Mouse (Mus musculus) kidney, embryonic 16.5 days (tissue): ENCODE measurements around the gene Mdga1. TPM values are rescaled to one million over a fixed set of nuclear protein-coding genes. Genes with fewer than 3 reads are reported as not detected.

Experiments
- ATAC-seq: fragments of 200-750 bp; cut with Nextera tagmentation; 2 replicates; pipeline ENCODE4 v1.8.0; 2017; ENCODE audit warnings: moderate TSS enrichment; ENCODE audit not compliant: low FRiP score, low TSS enrichment
- H3K27ac ChIP-seq: fragments of 300-500 bp; sonication (generic); 2 replicates; pipeline ENCODE4 v1.5.1; 2014; ENCODE audit warnings: low read length
- H3K27me3 ChIP-seq: fragments of 300-500 bp; sonication (generic); 2 replicates; pipeline ENCODE4 v1.6.1; 2014; ENCODE audit warnings: low read length, control low read depth, mixed read lengths; ENCODE audit not compliant: insufficient read depth
- H3K36me3 ChIP-seq: fragments of 300-500 bp; sonication (generic); 2 replicates; pipeline ENCODE4 v1.6.1; 2014; ENCODE audit warnings: low read length, control low read depth, mixed read lengths; ENCODE audit not compliant: insufficient read depth
- H3K4me1 ChIP-seq: fragments of 300-500 bp; sonication (generic); 2 replicates; pipeline ENCODE4 v1.6.1; 2014; ENCODE audit warnings: low read length, control low read depth, mixed read lengths; ENCODE audit not compliant: insufficient read depth
- H3K4me2 ChIP-seq: fragments of 300-500 bp; sonication (generic); replicated peaks from 2 replicates; pipeline ENCODE4 v1.6.1; 2014; ENCODE audit warnings: low read depth, low read length
- H3K4me3 ChIP-seq: fragments of 300-500 bp; sonication (generic); 2 replicates; pipeline ENCODE4 v1.5.1; 2014; ENCODE audit warnings: mild to moderate bottlenecking, low read length
- H3K9ac ChIP-seq: fragments of 300-500 bp; sonication (generic); replicated peaks from 2 replicates; pipeline ENCODE4 v1.6.1; 2014; ENCODE audit warnings: low read length
- H3K9me3 ChIP-seq: fragments of 300-500 bp; sonication (generic); 2 replicates; pipeline ENCODE4 v1.6.1; 2016; ENCODE audit warnings: low read length, control low read depth
- WGBS: fragments of 180-500 bp; shearing (Covaris S2); extraction: QIAGEN DNeasy Blood & Tissue Kit; methylation state at CpG from one replicate; pipeline ENCODE4 v1.1.7; 2014; 5-methylcytosine and 5-hydroxymethylcytosine counted together
- polyA plus RNA-seq: library from polyadenylated mRNA; unstranded; fragments of >200 nt; fragmentation: Nextera tagmentation; extraction: Ambion mirVana; gene quantifications from 2 replicates; pipeline ENCODE4 v1.2.1, GENCODE M21; 2015

Gene Mdga1
- polyA plus RNA-seq, 1 experiment from 2014 or later: 2.4 TPM

DNA sequence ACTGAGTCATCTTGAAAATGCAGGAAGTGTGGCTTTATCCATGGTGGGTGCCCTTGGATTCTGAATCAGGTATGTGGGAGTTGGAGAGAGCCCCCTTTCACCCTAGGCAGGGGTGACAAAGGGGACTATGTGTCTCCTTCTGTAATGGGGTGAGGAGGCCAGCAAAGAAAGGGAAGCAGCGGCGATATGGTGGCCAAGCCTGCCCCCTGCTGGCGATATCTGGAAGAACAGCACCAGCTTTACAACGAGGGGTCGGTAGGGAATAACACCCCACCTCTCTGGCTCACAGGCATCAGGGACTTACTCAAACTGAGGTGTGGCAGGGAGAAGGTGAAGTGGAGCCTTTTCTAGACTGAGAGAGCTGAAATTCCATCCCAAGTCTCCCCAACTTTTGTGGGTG is 87.0 kb downstream of the Mdga1 start:
- WGBS: 0% methylated on average over 5 of the region's 5 CpGs
- H3K27ac ChIP-seq: no peak overlapping the region
- ATAC-seq: no peak
- no peaks in the 10 kb centered on the region for H3K36me3 ChIP-seq
- H3K4me2 ChIP-seq: no peak overlapping the region
- H3K4me3 ChIP-seq: no peak overlapping the region
- H3K9ac ChIP-seq: no peak overlapping the region
- H3K27me3 ChIP-seq: peaks cover 37% of the 10 kb centered on the region
- peaks cover 14% of the 10 kb centered on the region for H3K4me1 ChIP-seq
- no peaks in the 10 kb centered on the region for H3K9me3 ChIP-seq

DNA sequence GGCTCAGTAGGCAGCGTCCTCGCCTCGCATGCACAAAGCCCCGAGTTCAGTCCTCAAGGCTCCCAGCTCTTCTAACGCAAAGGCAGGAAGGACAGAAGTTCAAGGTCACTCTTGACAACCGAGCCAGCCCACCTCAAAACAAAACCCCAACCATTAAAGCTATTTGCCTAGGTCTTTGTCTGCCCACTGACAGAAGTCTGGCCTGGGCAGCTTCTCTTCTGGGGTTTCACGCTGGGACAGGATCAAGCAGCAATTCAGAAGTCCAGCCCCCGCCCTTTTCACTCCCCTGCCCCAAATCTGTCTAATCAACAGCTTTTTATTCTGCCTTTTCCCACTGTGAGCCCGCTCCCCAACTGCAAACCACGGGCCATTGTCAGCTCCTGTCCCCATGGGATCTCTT is 89.6 kb downstream of the Mdga1 start:
- Histone ChIP-seq H3K4me3 (no peak overlapping the region), H3K4me1 (no peaks in the 10 kb centered on the region), H3K9ac (no peak overlapping the region), H3K4me2 (no peak overlapping the region), H3K27me3 (peaks cover 21% of the 10 kb centered on the region), H3K36me3 (no peaks in the 10 kb centered on the region), H3K9me3 (no peaks in the 10 kb centered on the region), H3K27ac (no peak overlapping the region)
- ATAC-seq: no peak
- WGBS: 54% methylated on average over 10 of the region's 10 CpGs

DNA sequence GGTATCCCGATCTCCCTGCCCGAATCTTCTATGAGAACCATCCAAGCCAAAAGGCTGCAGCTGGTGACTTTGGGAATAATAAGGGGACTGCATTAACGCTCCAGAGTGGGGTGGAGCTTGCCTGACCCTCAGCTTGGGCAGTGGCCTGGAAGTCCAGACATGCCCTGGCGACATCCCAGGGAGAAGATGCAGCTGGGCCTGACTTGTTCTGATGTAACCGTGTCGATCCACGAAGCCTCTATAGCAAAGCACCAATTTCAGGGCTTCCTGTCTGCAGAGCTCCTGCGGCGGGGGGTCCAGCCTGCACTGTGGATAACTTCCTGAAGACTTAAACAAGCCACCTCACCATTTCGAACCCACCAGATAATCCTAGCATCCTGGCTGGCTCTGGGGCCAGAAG is 90.9 kb downstream of the Mdga1 start:
- Histone ChIP-seq H3K4me2 (no peak overlapping the region), H3K27me3 (peaks cover 8% of the 10 kb centered on the region), H3K4me1 (no peaks in the 10 kb centered on the region), H3K27ac (no peak overlapping the region), H3K36me3 (no peaks in the 10 kb centered on the region), H3K9me3 (no peaks in the 10 kb centered on the region), H3K9ac (no peak overlapping the region), H3K4me3 (no peak overlapping the region)
- no peak for ATAC-seq
- 74% methylated on average over 10 of the region's 10 CpGs for WGBS

DNA sequence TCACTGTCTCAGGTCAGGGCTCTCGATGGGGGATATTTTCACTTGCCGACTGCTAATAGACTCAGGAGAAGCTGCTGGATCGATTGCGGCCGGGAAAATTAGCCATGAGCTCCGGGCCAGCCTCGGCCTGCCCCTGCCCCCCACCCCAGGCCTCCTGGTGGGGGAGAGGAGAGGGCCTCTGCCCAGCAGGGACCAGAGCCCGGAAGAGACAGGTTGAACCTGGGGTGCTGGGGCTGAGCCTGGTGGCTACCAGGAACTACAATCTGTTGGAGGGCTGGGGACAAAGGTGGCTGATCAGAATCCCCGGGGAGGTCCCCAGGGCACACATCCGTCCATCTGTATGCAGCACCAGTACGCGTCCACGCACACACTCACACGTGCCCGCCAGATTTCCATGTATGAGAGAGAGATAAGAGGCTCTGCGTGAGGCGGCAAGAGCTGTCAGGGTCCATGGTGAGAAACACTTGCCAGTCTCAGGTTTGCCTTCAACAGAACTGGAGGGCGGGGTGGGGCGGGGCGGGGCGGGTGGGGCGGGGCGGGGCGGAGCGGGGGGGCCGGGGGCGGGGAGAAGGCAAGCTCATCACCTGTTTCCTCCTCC is 95.7 kb downstream of the Mdga1 start:
- 18% methylated on average over 18 of the region's 27 CpGs for WGBS
- no peak for ATAC-seq
- Histone ChIP-seq H3K4me3 (no peak overlapping the region), H3K4me1 (no peaks in the 10 kb centered on the region), H3K4me2 (no peak overlapping the region), H3K27me3 (no peaks in the 10 kb centered on the region), H3K9me3 (no peaks in the 10 kb centered on the region), H3K27ac (no peak overlapping the region), H3K36me3 (no peaks in the 10 kb centered on the region), H3K9ac (0 out of 2 replicates have a peak overlapping the region, but pooled peaks have one; percentile 5)

DNA sequence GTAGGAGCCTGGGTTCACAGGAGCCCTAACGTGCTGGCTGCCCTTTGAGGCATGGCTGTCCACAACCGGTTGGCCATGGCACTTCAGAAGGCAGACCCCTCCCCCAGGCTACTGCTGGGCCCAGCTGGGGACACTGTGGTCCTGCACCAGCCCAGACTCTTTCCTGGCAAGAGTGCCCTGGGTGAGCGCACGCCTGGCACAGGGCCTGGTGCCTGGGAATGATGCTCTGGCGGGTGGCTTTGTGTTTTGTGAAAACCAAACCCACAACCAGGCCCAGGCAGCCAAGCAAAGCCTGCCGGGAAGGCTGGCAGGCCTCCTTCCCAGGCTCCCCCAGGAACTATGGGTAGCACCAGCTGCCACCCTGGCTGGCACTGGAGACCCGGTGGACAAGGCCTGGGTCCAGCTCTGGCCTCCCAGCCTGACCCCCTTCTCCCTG is 96.3 kb downstream of the Mdga1 start:
- Histone ChIP-seq H3K27ac (no peak overlapping the region), H3K4me1 (no peaks in the 10 kb centered on the region), H3K4me3 (no peak overlapping the region), H3K9me3 (no peaks in the 10 kb centered on the region), H3K4me2 (no peak overlapping the region), H3K36me3 (no peaks in the 10 kb centered on the region), H3K9ac (no peak overlapping the region), H3K27me3 (no peaks in the 10 kb centered on the region)
- 63% methylated on average over 7 of the region's 7 CpGs for WGBS
- ATAC-seq: no peak

DNA sequence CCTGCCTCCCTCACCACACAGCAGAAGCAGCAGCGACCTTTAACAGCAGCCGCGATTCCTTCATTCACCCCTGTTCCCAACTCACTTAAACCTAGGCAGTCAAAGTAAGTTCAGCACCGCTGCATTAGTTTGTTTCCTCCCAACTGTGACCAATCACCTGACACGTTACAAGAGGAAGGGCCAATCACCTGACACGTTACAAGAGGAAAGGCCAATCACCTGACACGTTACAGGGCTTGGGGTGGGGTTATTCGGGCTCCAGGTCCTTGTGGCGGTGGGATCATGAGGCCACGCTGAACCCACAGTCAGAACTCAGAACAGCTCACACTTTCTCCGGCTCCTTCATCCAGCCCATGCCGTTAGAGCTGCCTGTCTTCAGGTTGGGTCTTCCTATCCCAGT is 99.6 kb downstream of the Mdga1 start:
- Histone ChIP-seq H3K27ac (no peak overlapping the region), H3K36me3 (no peaks in the 10 kb centered on the region), H3K9ac (no peak overlapping the region), H3K27me3 (no peaks in the 10 kb centered on the region), H3K4me1 (no peaks in the 10 kb centered on the region), H3K9me3 (no peaks in the 10 kb centered on the region), H3K4me2 (no peak overlapping the region), H3K4me3 (no peak overlapping the region)
- WGBS: 74% methylated on average over 12 of the region's 12 CpGs
- ATAC-seq: no peak

DNA sequence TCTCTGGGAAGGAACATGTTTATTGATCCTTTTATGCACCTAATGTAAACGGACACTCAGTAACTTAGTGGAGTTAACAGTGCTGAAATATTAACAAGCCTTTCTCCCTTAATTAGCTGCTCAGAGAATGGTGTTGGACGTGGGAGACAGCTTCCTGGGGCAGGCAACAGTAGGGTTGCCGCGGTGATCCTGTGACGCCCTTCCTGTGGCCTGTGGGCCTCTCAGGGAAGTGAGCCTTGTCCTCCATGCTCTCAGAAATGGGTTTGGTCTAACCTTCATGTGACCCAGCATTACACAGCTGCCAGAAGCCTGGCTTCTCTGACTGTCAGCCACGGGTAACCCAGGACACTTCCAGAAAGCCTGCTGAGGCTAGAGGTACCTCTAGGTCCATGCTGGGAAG is 104.0 kb downstream of the Mdga1 start:
- Histone ChIP-seq H3K4me1 (no peaks in the 10 kb centered on the region), H3K36me3 (no peaks in the 10 kb centered on the region), H3K27ac (no peak overlapping the region), H3K27me3 (no peaks in the 10 kb centered on the region), H3K9ac (no peak overlapping the region), H3K4me3 (no peak overlapping the region), H3K4me2 (no peak overlapping the region), H3K9me3 (no peaks in the 10 kb centered on the region)
- 41% methylated on average over 6 of the region's 6 CpGs for WGBS
- ATAC-seq: no peak

DNA sequence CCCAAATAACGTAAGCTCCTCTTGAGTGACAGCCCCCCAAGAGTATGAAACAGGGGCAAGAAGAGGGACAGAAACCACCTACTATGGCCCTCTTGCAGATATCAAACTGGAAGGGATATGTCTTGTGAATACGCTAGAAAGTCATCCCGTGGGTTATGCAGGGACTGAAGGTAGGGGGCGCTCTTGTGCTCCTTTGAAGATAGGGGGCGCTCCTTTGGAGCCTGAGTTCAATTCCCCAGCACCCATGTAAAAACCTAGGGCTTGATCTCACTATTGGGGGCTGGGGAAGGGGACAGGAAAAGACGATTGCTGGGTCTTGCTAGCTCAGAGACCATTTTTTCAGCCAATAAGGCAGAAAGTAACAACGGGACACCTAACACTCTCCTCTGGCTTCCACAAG is 105.4 kb downstream of the Mdga1 start:
- Histone ChIP-seq H3K4me1 (no peaks in the 10 kb centered on the region), H3K4me2 (no peak overlapping the region), H3K9ac (no peak overlapping the region), H3K4me3 (no peak overlapping the region), H3K9me3 (no peaks in the 10 kb centered on the region), H3K36me3 (no peaks in the 10 kb centered on the region), H3K27ac (no peak overlapping the region), H3K27me3 (no peaks in the 10 kb centered on the region)
- ATAC-seq: no peak
- 61% methylated on average over 7 of the region's 7 CpGs for WGBS

DNA sequence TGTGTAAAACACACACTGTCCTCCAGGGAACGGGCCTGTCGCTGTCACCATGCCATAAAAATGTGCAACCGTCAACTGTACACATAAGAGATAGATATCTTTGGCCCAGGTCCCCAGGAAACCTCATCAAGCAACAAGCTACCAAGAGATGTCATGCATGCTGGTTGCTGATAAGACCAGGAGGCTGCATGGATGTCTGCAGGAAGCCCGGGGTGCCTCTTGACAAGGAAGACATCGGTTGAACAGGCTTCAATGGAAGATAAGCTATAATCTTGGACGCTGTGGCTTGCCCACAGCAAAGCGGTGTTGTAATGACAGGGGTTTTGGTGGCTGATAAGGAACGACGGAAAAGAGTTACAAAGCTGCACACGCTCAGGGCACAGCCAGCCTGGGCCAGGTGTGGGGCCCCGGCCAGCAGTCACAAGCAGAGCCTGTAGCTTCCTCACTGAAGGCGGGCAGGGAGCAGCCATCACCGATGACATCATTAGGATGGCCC is 110.1 kb downstream of the Mdga1 start:
- Histone ChIP-seq H3K36me3 (no peaks in the 10 kb centered on the region), H3K4me1 (no peaks in the 10 kb centered on the region), H3K4me2 (no peak overlapping the region), H3K4me3 (no peak overlapping the region), H3K9me3 (no peaks in the 10 kb centered on the region), H3K9ac (no peak overlapping the region), H3K27me3 (no peaks in the 10 kb centered on the region), H3K27ac (no peak overlapping the region)
- ATAC-seq: peak; percentile 23; the same call in 1 of the 2 replicates
- WGBS: 81% methylated on average over 13 of the region's 13 CpGs

DNA sequence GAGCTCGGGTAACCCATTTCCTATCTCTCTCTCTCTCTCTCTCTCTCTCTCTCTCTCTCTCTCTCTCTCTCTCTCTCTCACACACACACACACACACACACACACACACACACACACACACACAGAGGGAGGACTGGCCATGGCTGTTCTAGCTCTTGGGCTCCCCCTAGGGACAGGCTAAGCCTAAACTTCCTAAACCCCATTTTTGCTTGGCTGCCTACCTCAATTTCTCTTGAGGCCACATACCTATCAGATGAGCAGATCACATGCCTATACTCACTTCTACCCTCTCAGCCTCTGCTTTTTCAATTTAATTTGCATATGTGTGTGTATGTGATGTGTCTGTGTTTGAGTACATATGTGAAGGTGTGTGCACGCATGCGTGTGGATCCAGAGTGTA is 111.1 kb downstream of the Mdga1 start:
- no peaks in the 10 kb centered on the region for H3K36me3 ChIP-seq
- no peak overlapping the region for H3K9ac ChIP-seq
- H3K9me3 ChIP-seq: no peaks in the 10 kb centered on the region
- ATAC-seq: no peak
- no peaks in the 10 kb centered on the region for H3K27me3 ChIP-seq
- H3K27ac ChIP-seq: no peak overlapping the region
- no peak overlapping the region for H3K4me2 ChIP-seq
- H3K4me3 ChIP-seq: no peak overlapping the region
- no peaks in the 10 kb centered on the region for H3K4me1 ChIP-seq
- 91% methylated on average over 3 of the region's 3 CpGs for WGBS
